Comparison of ENCODE assay signal across 13 mouse cellular contexts in the genomic region with DNA sequence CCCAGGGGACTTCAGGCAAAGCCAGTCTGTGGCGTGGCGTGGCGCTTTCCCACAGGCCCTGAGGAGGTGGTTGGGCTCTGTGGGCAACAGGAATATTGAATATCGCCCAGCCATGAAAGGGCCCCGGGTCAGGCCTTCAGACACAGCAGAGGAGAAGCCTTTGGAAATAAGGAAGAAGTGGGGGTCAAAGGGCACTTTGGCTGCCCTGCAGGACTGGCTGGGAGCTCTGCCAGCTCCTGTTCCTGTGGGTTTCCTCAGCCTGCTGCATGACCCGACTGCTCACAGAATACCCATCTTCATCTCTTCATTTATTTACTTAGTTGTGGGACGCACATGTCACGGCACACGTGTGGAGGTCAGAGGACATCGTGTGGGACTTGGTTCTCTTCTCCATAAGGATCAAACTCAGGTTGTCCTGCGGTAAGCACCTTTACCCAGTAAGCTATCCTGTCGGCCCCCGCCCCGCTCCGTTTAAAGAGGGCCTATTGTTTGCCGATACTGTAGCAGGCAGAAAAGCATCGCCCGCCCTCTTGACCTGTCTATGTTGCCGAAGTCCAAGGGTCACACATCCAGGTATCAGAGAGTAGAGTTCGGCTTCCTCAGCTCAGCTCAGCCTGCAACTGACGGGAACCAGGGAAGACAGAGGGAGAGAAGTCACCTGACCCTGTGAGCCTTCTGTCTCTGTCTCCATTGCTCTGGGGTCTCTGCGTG. TPM values are rescaled to one million over a fixed set of nuclear protein-coding genes. Genes with fewer than 3 reads are reported as not detected.
DNase-seq lines count a peak whose midpoint lies in the region; ATAC-seq lines count a peak whose summit lies in the region.
"Had no signal": no experiment of that assay in that cellular context is flagged by ENCODE, and none has a peak within 500 bp of the region (broad histone marks: within the 10 kb centered on the region; RNA-seq: fewer than 3 reads in every experiment).

No protein-coding gene starts in this region.

- WGBS in liver, embryonic 11.5 days, result 70% methylated on average over 22 of the region's 22 CpGs
- 76% methylated on average over 22 of the region's 22 CpGs for WGBS in forebrain, embryonic 16.5 days

- intact Hi-C loops in gastrocnemius, postnatal 14 days (cut with DNase I; ENCODE audit: low total_unique reads), result no loop called here

- H3K9ac ChIP-seq in liver, embryonic 11.5 days (ENCODE audit: low read depth, low read length), result no peak overlapping the region
- H3K9ac ChIP-seq in forebrain, embryonic 16.5 days (replicated peaks; ENCODE audit: low read depth, low read length), result no peak overlapping the region
- H3K9ac ChIP-seq: midbrain, embryonic 12.5 days had no signal

- no peak overlapping the region for H3K4me3 ChIP-seq in liver, embryonic 11.5 days (ENCODE audit: low read depth, low read length)
- H3K4me3 ChIP-seq in forebrain, embryonic 16.5 days (replicated peaks; ENCODE audit: low read length), result no peak overlapping the region
- H3K4me3 ChIP-seq: midbrain, embryonic 12.5 days had no signal

- no peaks in the 10 kb centered on the region; the same call in none of the 2 replicates for H3K4me1 ChIP-seq in liver, embryonic 11.5 days (replicated peaks; ENCODE audit: control insufficient read depth, insufficient read depth, low read length)
- no peaks in the 10 kb centered on the region for H3K4me1 ChIP-seq in forebrain, embryonic 16.5 days (replicated peaks; ENCODE audit: control insufficient read depth, insufficient read depth, low read length)
- H3K4me1 ChIP-seq: midbrain, embryonic 12.5 days had no signal

- ATAC-seq in liver, embryonic 11.5 days (replicated peaks; ENCODE audit: low FRiP score), result 0 out of 2 replicates have a peak, but pooled peaks have one; percentile 19
- no peak for ATAC-seq in forebrain, embryonic 16.5 days
- ATAC-seq: hindbrain, embryonic 16.5 days had no signal

- no peaks in the 10 kb centered on the region for H3K27me3 ChIP-seq in liver, embryonic 11.5 days (replicated peaks; ENCODE audit: control insufficient read depth, insufficient read depth, low read length)
- H3K27me3 ChIP-seq in forebrain, embryonic 16.5 days (replicated peaks; ENCODE audit: control insufficient read depth, insufficient read depth, low read length), result no peaks in the 10 kb centered on the region
- H3K27me3 ChIP-seq: midbrain, embryonic 12.5 days had no signal

- DNase-seq in adrenal gland, postnatal 10 days, result peak; percentile 48
- no peak for DNase-seq in adrenal gland, adult 18-20 months (ENCODE audit: low spot score in 2 of 2)
- DNase-seq in 416B (ENCODE audit: low read depth), result peak; percentile 50
- DNase-seq in kidney, adult 9 months, result peak; percentile 87
- DNase-seq in liver, embryonic 11.5 days (ENCODE audit: low spot score), result no peak
- DNase-seq in gastrocnemius, postnatal 14 days, result no peak
- DNase-seq in urinary bladder, adult 2 months (ENCODE audit: low spot score), result no peak
- DNase-seq: adrenal gland, postnatal 25 days; cerebellum, postnatal 10 days; thymus, postnatal 4 days had no signal

- H3K9me3 ChIP-seq in liver, embryonic 11.5 days (ENCODE audit: control insufficient read depth, low read length), result no peaks in the 10 kb centered on the region
- no peaks in the 10 kb centered on the region for H3K9me3 ChIP-seq in forebrain, embryonic 16.5 days (ENCODE audit: control insufficient read depth, low read length)
- H3K9me3 ChIP-seq: midbrain, embryonic 12.5 days had no signal

- H3K36me3 ChIP-seq in liver, embryonic 11.5 days (ENCODE audit: control insufficient read depth, insufficient read depth, low read length), result no peaks in the 10 kb centered on the region
- no peaks in the 10 kb centered on the region for H3K36me3 ChIP-seq in forebrain, embryonic 16.5 days (ENCODE audit: control insufficient read depth, insufficient read depth)
- H3K36me3 ChIP-seq: midbrain, embryonic 12.5 days had no signal

- H3K27ac ChIP-seq in liver, embryonic 11.5 days (ENCODE audit: low read depth, low read length), result peak overlapping the region; percentile 29
- H3K27ac ChIP-seq in forebrain, embryonic 16.5 days (ENCODE audit: low read length), result no peak overlapping the region
- H3K27ac ChIP-seq: midbrain, embryonic 12.5 days had no signal

- no peak overlapping the region for H3K4me2 ChIP-seq in liver, embryonic 11.5 days
- H3K4me2 ChIP-seq in forebrain, embryonic 16.5 days (ENCODE audit: low read length), result no peak overlapping the region
- H3K4me2 ChIP-seq: midbrain, embryonic 12.5 days had no signal

RNA-seq across cellular contexts. Expression of a gene that starts 59.0 kb away (rescaled TPM):
- 10 to 100 TPM; 47.6 to 66.2 TPM for total RNA-seq in adrenal gland, postnatal 10 days (2021)
- total RNA-seq in adrenal gland, adult 18-20 months (2021), result 10 to 100 TPM; 40.2 to 47.3 TPM
- polyA plus RNA-seq in liver, embryonic 11.5 days (2014; fragmentation: Nextera tagmentation; extraction: Ambion mirVana), result 4.2 and 5.3 TPM in 2 replicates
- 2.8 and 3.6 TPM in 2 replicates for polyA plus RNA-seq in forebrain, embryonic 16.5 days (2015; fragmentation: Nextera tagmentation; extraction: Ambion mirVana)
- total RNA-seq in gastrocnemius, postnatal 14 days (2021), result 10 to 100 TPM; 19.4 to 23.0 TPM
- polyA plus RNA-seq in urinary bladder, adult 2 months (2012; rRNA removed), result 22.3 and 22.4 TPM in 2 replicates

Comparison
In these comparisons a context has a peak if more than half of its experiments do, and no peak if none do; other contexts are left out.
1. DNase-seq: peak in adrenal gland, postnatal 10 days (single experiment), 416B (single experiment) and kidney, adult 9 months (single experiment); none in adrenal gland, adult 18-20 months (0 of 2), liver, embryonic 11.5 days (single experiment), gastrocnemius, postnatal 14 days (single experiment) and urinary bladder, adult 2 months (single experiment).